Mouse (Mus musculus) hindbrain, embryonic 16.5 days (tissue): ENCODE data around the gene Zc3h8. TPM values are rescaled to one million over a fixed set of nuclear protein-coding genes. Genes with fewer than 3 reads are reported as not detected.

Experiments
- ATAC-seq: fragments of 200-750 bp; cut with Nextera tagmentation; 2 replicates; pipeline ENCODE4 v1.8.0; 2017; ENCODE audit warnings: moderate TSS enrichment, moderate library complexity
- H3K27ac ChIP-seq: fragments of 300-500 bp; sonication (generic); 2 replicates; pipeline ENCODE4 v1.5.1; 2014; ENCODE audit warnings: low read depth, mild to moderate bottlenecking, control low read depth, low read length, moderate library complexity
- H3K27me3 ChIP-seq: fragments of 300-500 bp; sonication (generic); replicated peaks from 2 replicates; pipeline ENCODE4 v1.6.1; 2014; ENCODE audit warnings: low read length; ENCODE audit not compliant: control insufficient read depth, insufficient read depth
- H3K36me3 ChIP-seq: fragments of 300-500 bp; sonication (generic); 2 replicates; pipeline ENCODE4 v1.6.1; 2014; ENCODE audit warnings: mild to moderate bottlenecking, low read length, moderate library complexity, mixed read lengths; ENCODE audit not compliant: control insufficient read depth, insufficient read depth
- H3K4me1 ChIP-seq: fragments of 300-500 bp; sonication (generic); 2 replicates; pipeline ENCODE4 v1.6.1; 2014; ENCODE audit warnings: low read depth, low read length; ENCODE audit not compliant: control insufficient read depth, insufficient read depth
- H3K4me2 ChIP-seq: fragments of 300-500 bp; sonication (generic); 2 replicates; pipeline ENCODE4 v1.6.1; 2014; ENCODE audit warnings: mild to moderate bottlenecking, low read length, control low read depth, moderate library complexity
- H3K4me3 ChIP-seq: fragments of 300-500 bp; sonication (generic); 2 replicates; pipeline ENCODE4 v1.5.1; 2014; ENCODE audit warnings: mild to moderate bottlenecking, low read length, control low read depth, moderate library complexity
- H3K9ac ChIP-seq: fragments of 300-500 bp; sonication (generic); 2 replicates; pipeline ENCODE4 v1.6.1; 2014; ENCODE audit warnings: low read depth, mild to moderate bottlenecking, control low read depth, low read length, moderate library complexity
- H3K9me3 ChIP-seq: fragments of 300-500 bp; sonication (generic); 2 replicates; pipeline ENCODE4 v1.6.1; 2014; ENCODE audit warnings: mild to moderate bottlenecking, low read length, moderate library complexity; ENCODE audit not compliant: control insufficient read depth
- WGBS: fragments of 180-500 bp; shearing (Covaris S2); extraction: QIAGEN DNeasy Blood & Tissue Kit; methylation state at CpG from one replicate; pipeline ENCODE4 v1.1.7; 2014; 5-methylcytosine and 5-hydroxymethylcytosine counted together
- polyA plus RNA-seq: library from polyadenylated mRNA; unstranded; fragments of >200 nt; fragmentation: Nextera tagmentation; extraction: Ambion mirVana; gene quantifications from 2 replicates; pipeline ENCODE4 v1.2.1, GENCODE M21; 2015

Zc3h8 gene
- polyA plus RNA-seq, 1 experiment from 2014 or later, result 14.1 TPM

DNA sequence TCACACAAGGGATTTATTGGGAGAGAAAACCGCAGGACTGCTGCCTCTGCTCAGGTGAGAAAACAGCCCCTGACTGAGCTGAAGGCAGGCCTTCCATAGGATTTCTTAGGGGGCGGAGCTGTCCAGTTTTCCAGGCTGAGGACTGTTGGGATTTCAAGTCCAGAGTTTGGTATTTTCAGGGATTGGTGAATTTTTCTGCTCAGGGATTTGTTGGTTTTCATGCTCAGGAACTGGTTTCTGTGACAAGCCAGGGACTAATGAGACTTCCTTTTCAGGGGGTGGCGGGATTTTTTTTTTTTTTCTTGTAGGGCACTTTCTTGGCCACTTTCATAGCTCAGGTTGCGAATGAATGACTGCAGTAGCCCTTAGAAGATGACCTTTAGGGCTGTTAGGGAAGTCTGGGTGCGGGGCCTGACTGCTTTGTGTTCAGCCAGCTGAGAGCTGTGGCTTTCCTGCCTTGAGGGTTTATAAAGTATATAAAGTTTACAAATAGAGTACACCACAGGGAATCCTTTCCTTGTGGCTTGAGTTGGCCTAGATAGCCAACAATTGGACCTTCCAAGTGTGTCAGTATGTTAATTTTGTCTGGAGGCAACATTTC lies 21.7 kb upstream of the Zc3h8 start:
- peak overlapping the region; percentile 5; the same call in 1 of the 2 replicates for H3K4me3 ChIP-seq
- no peaks in the 10 kb centered on the region for H3K9me3 ChIP-seq
- ATAC-seq, result no peak
- peak overlapping the region; percentile 54; the same call in 1 of the 2 replicates for H3K27ac ChIP-seq
- H3K36me3 ChIP-seq, result no peaks in the 10 kb centered on the region
- H3K4me1 ChIP-seq, result peaks cover 6% of the 10 kb centered on the region
- peak overlapping the region; percentile 61 for H3K4me2 ChIP-seq
- no peaks in the 10 kb centered on the region for H3K27me3 ChIP-seq
- H3K9ac ChIP-seq, result peak overlapping the region; percentile 47; the same call in 1 of the 2 replicates
- WGBS, result 43% methylated on average over 5 of the region's 5 CpGs

GRCm38 (mm10) chr2:128954186-128954585 lies 10.3 kb upstream of the Zc3h8 start:
- H3K4me3 ChIP-seq, result no peak overlapping the region
- ATAC-seq, result no peak
- no peaks in the 10 kb centered on the region for H3K4me1 ChIP-seq
- no peak overlapping the region for H3K4me2 ChIP-seq
- no peak overlapping the region for H3K9ac ChIP-seq
- no peaks in the 10 kb centered on the region for H3K27me3 ChIP-seq
- no peak overlapping the region for H3K27ac ChIP-seq
- H3K9me3 ChIP-seq, result no peaks in the 10 kb centered on the region
- H3K36me3 ChIP-seq, result no peaks in the 10 kb centered on the region

DNA sequence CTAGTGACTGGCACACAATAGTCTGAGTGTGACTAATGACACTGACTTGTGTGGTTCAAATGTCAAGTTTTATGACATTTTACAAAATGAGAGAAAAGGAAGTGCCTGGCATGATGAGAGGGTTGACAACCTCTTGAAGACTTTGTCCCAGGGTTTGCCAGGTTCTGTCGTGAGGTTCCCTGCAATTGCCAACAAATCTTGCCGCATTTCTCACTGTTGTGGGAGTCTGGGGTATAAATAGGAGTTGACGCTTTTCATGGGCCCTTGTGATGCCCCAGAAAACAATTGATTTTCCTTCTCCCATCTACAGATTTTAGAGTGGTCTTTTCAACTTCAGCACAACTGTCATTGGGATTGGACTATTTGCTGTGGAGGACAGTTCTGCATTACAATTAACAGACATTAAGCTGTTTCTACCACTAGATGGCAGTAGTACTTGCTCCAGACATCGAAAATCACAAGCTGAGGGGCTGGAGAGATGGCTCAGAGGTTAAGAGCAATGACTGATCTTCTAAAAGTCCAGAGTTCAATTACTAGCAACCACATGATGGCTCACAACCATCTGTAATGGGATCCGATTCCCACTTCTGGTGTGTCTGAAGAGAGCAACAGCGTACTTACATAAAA lies 4.2 kb upstream of the Zc3h8 start:
- Histone ChIP-seq H3K4me1 (peaks cover under 1% of the 10 kb centered on the region), H3K4me3 (no peak overlapping the region), H3K9ac (no peak overlapping the region), H3K9me3 (no peaks in the 10 kb centered on the region), H3K27ac (no peak overlapping the region), H3K4me2 (no peak overlapping the region), H3K36me3 (no peaks in the 10 kb centered on the region), H3K27me3 (no peaks in the 10 kb centered on the region)
- WGBS, result 35% methylated on average over 6 of the region's 6 CpGs
- ATAC-seq, result no peak; the same call in 1 of the 2 replicates

DNA sequence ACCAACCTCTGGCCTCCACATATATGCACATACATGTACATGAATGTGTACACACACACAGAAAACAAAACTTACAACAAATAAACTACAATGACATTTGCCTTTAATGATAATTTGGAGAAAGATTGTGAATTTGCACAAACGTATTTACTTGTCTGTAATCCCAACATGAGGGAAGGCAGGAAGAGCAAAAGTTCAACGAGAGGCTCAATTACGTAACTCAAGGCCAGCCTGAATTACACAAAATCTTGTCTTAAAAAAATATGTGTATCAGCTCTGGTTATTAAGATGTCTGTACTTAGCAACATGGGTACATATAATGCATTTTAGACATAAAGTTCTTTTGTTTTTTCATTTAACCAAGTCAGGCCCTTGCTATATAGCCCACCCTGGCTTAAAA lies 7.6 kb downstream of the Zc3h8 start:
- Histone ChIP-seq H3K4me2 (no peak overlapping the region), H3K9me3 (no peaks in the 10 kb centered on the region), H3K27me3 (no peaks in the 10 kb centered on the region), H3K27ac (no peak overlapping the region), H3K4me3 (no peak overlapping the region), H3K4me1 (no peaks in the 10 kb centered on the region), H3K36me3 (peaks cover 7% of the 10 kb centered on the region; the same call in 1 of the 2 replicates), H3K9ac (no peak overlapping the region)
- 94% methylated on average over 3 of the region's 3 CpGs for WGBS
- no peak for ATAC-seq

GRCm38 (mm10) chr2:128930704-128931103 lies 13.2 kb downstream of the Zc3h8 start:
- H3K4me2 ChIP-seq, result no peak overlapping the region
- ATAC-seq, result no peak
- no peaks in the 10 kb centered on the region for H3K4me1 ChIP-seq
- no peak overlapping the region for H3K4me3 ChIP-seq
- H3K9me3 ChIP-seq, result no peaks in the 10 kb centered on the region
- no peak overlapping the region for H3K27ac ChIP-seq
- H3K27me3 ChIP-seq, result no peaks in the 10 kb centered on the region
- peaks cover 9% of the 10 kb centered on the region for H3K36me3 ChIP-seq
- H3K9ac ChIP-seq, result no peak overlapping the region

- ATAC-seq, result no peak
- H3K9me3 ChIP-seq, result no peaks in the 10 kb centered on the region
- WGBS, result 79% methylated on average over 3 of the region's 3 CpGs
- no peak overlapping the region for H3K9ac ChIP-seq
- H3K4me3 ChIP-seq, result no peak overlapping the region
- no peaks in the 10 kb centered on the region for H3K27me3 ChIP-seq
- no peak overlapping the region for H3K4me2 ChIP-seq
- peaks cover 7% of the 10 kb centered on the region for H3K36me3 ChIP-seq
- no peaks in the 10 kb centered on the region for H3K4me1 ChIP-seq
- H3K27ac ChIP-seq, result no peak overlapping the region
These were observed 15.4 kb downstream of the Zc3h8 start for GRCm38 (mm10) chr2:128928446-128928845.

GRCm38 (mm10) chr2:128924799-128925198 lies 19.1 kb downstream of the Zc3h8 start:
- 88% methylated on average over 4 of the region's 4 CpGs for WGBS
- ATAC-seq, result no peak
- H3K27me3 ChIP-seq, result no peaks in the 10 kb centered on the region
- H3K4me3 ChIP-seq, result no peak overlapping the region
- H3K36me3 ChIP-seq, result peaks cover 7% of the 10 kb centered on the region
- H3K9me3 ChIP-seq, result no peaks in the 10 kb centered on the region
- H3K9ac ChIP-seq, result no peak overlapping the region
- H3K4me1 ChIP-seq, result no peaks in the 10 kb centered on the region
- H3K4me2 ChIP-seq, result no peak overlapping the region
- no peak overlapping the region for H3K27ac ChIP-seq

DNA sequence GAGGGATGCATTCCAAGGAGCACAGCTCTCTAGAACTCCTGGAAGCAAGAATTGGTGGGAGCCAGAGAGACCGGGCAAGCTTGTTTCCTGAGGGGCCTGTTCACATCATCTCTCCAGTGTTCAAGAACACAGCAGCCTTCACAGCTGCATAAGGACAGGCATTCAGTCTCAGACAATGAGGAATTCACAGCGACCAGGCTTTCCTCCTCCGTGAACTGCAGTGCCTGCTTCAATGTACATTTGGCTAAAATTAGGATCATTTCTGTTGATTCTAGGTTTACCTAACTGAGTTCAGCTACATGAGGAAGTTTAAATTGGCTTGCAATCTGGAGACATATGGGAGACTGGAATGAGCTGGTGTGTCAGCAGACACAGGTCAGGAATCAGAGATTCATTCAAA lies 27.3 kb downstream of the Zc3h8 start:
- no peak overlapping the region for H3K27ac ChIP-seq
- no peaks in the 10 kb centered on the region for H3K4me1 ChIP-seq
- no peak for ATAC-seq
- H3K9me3 ChIP-seq, result no peaks in the 10 kb centered on the region
- no peak overlapping the region for H3K4me3 ChIP-seq
- H3K9ac ChIP-seq, result no peak overlapping the region
- H3K27me3 ChIP-seq, result no peaks in the 10 kb centered on the region
- no peaks in the 10 kb centered on the region for H3K36me3 ChIP-seq
- WGBS, result 76% methylated on average over 3 of the region's 3 CpGs
- no peak overlapping the region for H3K4me2 ChIP-seq

DNA sequence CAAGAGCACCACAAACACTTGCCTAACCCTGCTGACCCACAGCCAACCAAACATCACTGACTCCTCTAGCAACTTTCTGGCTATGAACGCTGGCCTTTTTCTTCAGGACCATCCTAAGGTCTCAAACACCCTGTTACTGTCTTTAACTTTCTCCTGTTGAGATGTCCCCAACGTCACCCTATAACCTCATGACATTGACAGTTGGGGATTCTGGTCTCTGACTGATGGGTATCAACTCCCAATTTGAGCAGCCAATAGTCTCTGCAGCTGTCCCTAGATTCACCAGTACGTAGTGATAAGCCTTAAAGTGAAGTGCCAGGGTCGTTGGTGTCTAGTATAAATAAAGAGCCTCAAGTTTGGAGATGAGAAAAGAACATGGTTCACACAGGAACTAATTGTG lies 28.9 kb downstream of the Zc3h8 start:
- no peaks in the 10 kb centered on the region for H3K36me3 ChIP-seq
- no peak for ATAC-seq
- H3K4me1 ChIP-seq, result no peaks in the 10 kb centered on the region
- no peak overlapping the region for H3K27ac ChIP-seq
- no peak overlapping the region for H3K4me3 ChIP-seq
- H3K9ac ChIP-seq, result no peak overlapping the region
- WGBS, result 90% methylated on average over 4 of the region's 4 CpGs
- no peaks in the 10 kb centered on the region for H3K27me3 ChIP-seq
- H3K4me2 ChIP-seq, result no peak overlapping the region
- H3K9me3 ChIP-seq, result no peaks in the 10 kb centered on the region
